Mouse (Mus musculus): ENCODE data around the gene Sla2. TPM values are rescaled to one million over a fixed set of nuclear protein-coding genes. Genes with fewer than 3 reads are reported as not detected.

Sla2 gene
- polyA plus RNA-seq, 1 experiment from 2014 or later, result 0.49 TPM

DNA sequence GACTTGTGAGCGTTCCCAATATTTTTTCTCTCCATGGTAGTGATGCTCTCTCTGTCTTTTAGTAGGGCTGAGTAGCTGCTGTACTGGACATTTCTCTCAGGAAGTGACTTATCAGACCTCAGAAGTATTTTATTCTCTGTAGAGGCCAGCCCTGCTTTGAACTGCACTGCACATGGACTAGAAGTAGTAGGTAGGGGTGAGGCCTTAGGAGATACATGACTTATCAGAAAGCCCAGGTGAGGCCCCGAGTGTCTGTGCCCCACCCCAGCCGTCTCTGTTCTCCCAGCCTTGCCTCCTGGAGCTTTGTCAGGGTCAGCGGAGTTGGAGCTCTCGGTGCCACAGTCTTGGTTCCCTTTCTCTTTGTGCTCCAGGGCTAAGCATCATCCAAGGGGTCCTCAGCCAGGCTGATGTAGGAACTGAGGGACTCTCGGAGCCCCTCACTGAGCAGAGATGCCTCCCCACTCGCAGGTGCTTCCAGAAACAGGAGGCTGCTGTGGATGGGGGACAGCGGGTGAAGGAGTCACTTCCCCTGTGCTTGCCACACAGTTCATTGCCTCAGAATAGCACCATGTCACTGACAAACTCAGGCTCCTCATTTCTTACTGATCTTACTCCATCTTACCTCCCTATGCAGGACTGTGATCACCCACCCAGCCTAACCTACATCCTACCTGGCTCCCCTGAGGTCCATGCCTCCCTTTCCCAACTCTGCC is 12.8 kb downstream of the Sla2 start:
- 86% methylated on average over 8 of the region's 8 CpGs for WGBS
- Histone ChIP-seq H3K36me3 (ENCODE audit: insufficient read depth, low read length) (peaks cover 20% of the 10 kb centered on the region; the same call in 1 of the 2 replicates), H3K4me3 (ENCODE audit: low read depth, low read length) (no peak overlapping the region), H3K9me3 (ENCODE audit: low read length) (no peaks in the 10 kb centered on the region), H3K4me2 (replicated peaks; ENCODE audit: low read depth, low read length) (no peak overlapping the region), H3K4me1 (ENCODE audit: insufficient read depth, low read depth, low read length) (0 out of 2 replicates have a peak, but pooled peaks cover 4% of the 10 kb centered on the region), H3K27ac (ENCODE audit: low read length) (no peak overlapping the region), H3K9ac (replicated peaks; ENCODE audit: low read depth) (no peak overlapping the region), H3K27me3 (replicated peaks; ENCODE audit: insufficient read depth, low read length) (no peaks in the 10 kb centered on the region)
- TF ChIP-seq EP300 (IDR thresholded peaks at IDR 0.05) (no peak), CTCF (IDR thresholded peaks at IDR 0.05) (no peak)
- DNase-seq (ENCODE audit: low spot score) (no peak), ATAC-seq (no peak)

DNA sequence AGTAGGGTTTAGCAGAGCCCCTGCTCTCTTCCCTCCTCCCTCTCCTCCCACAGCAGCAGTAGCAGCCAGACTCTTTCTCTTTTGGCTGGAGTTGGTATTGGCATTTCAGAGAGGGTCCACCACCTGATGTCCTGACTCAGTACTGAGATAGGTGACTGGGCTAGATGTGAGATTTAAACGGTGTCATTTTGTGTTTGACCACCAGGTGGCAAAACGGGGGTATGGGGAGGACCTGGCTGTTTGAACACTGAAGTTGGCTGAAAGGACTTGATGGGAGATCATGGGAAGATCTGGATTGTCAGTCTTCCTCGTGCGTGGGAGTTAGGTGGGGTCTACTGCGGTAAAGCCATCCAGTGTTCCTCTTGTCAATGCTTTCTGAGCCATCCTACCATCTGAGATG is 13.4 kb downstream of the Sla2 start:
- no peak overlapping the region for H3K9ac ChIP-seq (replicated peaks; ENCODE audit: low read depth)
- H3K36me3 ChIP-seq (ENCODE audit: insufficient read depth, low read length), result peaks cover 20% of the 10 kb centered on the region; the same call in 1 of the 2 replicates
- no peaks in the 10 kb centered on the region for H3K27me3 ChIP-seq (replicated peaks; ENCODE audit: insufficient read depth, low read length)
- WGBS, result 23% methylated on average over 5 of the region's 5 CpGs
- 0 out of 2 replicates have a peak, but pooled peaks cover 4% of the 10 kb centered on the region for H3K4me1 ChIP-seq (ENCODE audit: insufficient read depth, low read depth, low read length)
- no peaks in the 10 kb centered on the region for H3K9me3 ChIP-seq (ENCODE audit: low read length)
- TF ChIP-seq CTCF (IDR thresholded peaks at IDR 0.05) (peak; percentile 87), EP300 (IDR thresholded peaks at IDR 0.05) (no peak)
- peak; percentile 72 for DNase-seq (ENCODE audit: low spot score)
- H3K4me3 ChIP-seq (ENCODE audit: low read depth, low read length), result no peak overlapping the region
- no peak overlapping the region for H3K27ac ChIP-seq (ENCODE audit: low read length)
- no peak overlapping the region for H3K4me2 ChIP-seq (replicated peaks; ENCODE audit: low read depth, low read length)
- ATAC-seq, result peak; percentile 40; the same call in 1 of the 2 replicates

DNA sequence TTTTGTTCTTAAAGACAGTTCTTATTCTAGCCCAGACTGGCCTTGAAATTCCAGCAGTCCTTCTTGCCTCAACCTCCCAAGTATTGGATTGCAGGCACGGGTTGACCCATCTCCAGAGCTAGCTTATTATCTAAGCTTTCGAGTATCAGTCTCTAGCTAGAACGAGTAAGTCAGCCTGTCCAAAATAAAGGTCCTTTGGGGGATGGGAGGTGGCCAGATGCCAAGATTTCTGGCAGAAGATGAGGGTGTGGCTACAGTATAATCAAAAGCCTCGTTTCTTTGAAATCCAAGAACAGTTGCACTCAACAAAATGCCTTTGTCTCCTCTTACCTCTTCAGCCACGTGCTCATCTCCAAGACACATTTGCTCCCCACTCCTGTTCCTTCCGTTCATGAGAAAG is 16.5 kb downstream of the Sla2 start:
- 0 out of 2 replicates have a peak, but pooled peaks have one; percentile 31 for ATAC-seq
- H3K4me1 ChIP-seq (ENCODE audit: insufficient read depth, low read depth, low read length), result no peaks in the 10 kb centered on the region
- no peaks in the 10 kb centered on the region for H3K9me3 ChIP-seq (ENCODE audit: low read length)
- 15% methylated on average over 6 of the region's 6 CpGs for WGBS
- H3K27me3 ChIP-seq (replicated peaks; ENCODE audit: insufficient read depth, low read length), result no peaks in the 10 kb centered on the region
- no peak for TF ChIP-seq CTCF (IDR thresholded peaks at IDR 0.05)
- no peak for TF ChIP-seq EP300 (IDR thresholded peaks at IDR 0.05)
- peaks cover 25% of the 10 kb centered on the region; the same call in 1 of the 2 replicates for H3K36me3 ChIP-seq (ENCODE audit: insufficient read depth, low read length)
- no peak overlapping the region for H3K27ac ChIP-seq (ENCODE audit: low read length)
- no peak for DNase-seq (ENCODE audit: low spot score)
- no peak overlapping the region for H3K4me2 ChIP-seq (replicated peaks; ENCODE audit: low read depth, low read length)
- no peak overlapping the region for H3K9ac ChIP-seq (replicated peaks; ENCODE audit: low read depth)
- no peak overlapping the region for H3K4me3 ChIP-seq (ENCODE audit: low read depth, low read length)

DNA sequence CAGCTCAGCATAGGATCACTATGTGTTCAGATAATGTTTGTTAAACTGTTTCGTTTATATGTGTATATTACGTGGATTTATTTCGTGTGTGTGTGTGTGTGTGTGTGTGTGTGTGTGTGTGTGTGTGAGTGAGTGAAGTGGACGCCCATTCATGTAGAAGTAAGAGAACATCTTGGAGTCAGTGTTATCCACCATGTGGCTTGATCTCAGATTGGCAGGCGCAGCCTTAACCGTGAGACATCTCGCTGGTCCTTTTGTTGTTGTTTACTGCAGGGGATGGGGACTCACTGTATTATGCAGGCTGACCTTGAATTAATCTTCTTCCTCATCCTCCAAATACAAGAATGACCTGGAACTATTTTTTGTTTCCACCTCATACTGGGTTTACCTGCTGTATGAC is 17.4 kb downstream of the Sla2 start:
- H3K9me3 ChIP-seq (ENCODE audit: low read length), result no peaks in the 10 kb centered on the region
- H3K9ac ChIP-seq (replicated peaks; ENCODE audit: low read depth), result no peak overlapping the region
- DNase-seq (ENCODE audit: low spot score) (no peak), ATAC-seq (no peak)
- H3K27ac ChIP-seq (ENCODE audit: low read length), result no peak overlapping the region
- H3K4me3 ChIP-seq (ENCODE audit: low read depth, low read length), result no peak overlapping the region
- no peak for TF ChIP-seq CTCF (IDR thresholded peaks at IDR 0.05)
- no peak for TF ChIP-seq EP300 (IDR thresholded peaks at IDR 0.05)
- peaks cover 21% of the 10 kb centered on the region; the same call in 1 of the 2 replicates for H3K36me3 ChIP-seq (ENCODE audit: insufficient read depth, low read length)
- peaks cover 2% of the 10 kb centered on the region; the same call in 1 of the 2 replicates for H3K4me1 ChIP-seq (ENCODE audit: insufficient read depth, low read depth, low read length)
- WGBS, result 83% methylated on average over 7 of the region's 7 CpGs
- H3K27me3 ChIP-seq (replicated peaks; ENCODE audit: insufficient read depth, low read length), result no peaks in the 10 kb centered on the region
- no peak overlapping the region for H3K4me2 ChIP-seq (replicated peaks; ENCODE audit: low read depth, low read length)

DNA sequence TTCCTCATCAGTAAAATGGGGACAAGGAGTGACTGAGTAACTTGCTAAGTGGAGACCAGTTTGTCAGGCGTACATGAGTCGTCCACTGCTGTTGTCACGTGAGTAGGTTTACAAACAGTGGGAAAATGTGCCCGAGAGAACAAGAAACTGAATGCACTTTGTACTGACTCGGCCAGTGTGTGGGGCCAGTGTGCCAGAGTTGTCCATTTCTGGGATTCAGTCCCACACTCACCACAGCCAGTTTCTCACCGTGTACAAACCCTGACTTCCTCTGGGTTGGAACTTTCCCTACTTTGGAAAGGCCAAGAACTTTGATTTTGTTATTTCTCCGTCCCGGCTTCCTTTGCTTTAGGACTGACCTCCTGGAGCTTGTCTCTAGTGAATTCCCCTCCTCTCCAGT is 18.0 kb downstream of the Sla2 start:
- Histone ChIP-seq H3K4me3 (ENCODE audit: low read depth, low read length) (no peak overlapping the region), H3K9ac (replicated peaks; ENCODE audit: low read depth) (no peak overlapping the region), H3K9me3 (ENCODE audit: low read length) (no peaks in the 10 kb centered on the region), H3K4me2 (replicated peaks; ENCODE audit: low read depth, low read length) (no peak overlapping the region), H3K36me3 (ENCODE audit: insufficient read depth, low read length) (peaks cover 20% of the 10 kb centered on the region; the same call in 1 of the 2 replicates), H3K27me3 (replicated peaks; ENCODE audit: insufficient read depth, low read length) (no peaks in the 10 kb centered on the region), H3K4me1 (ENCODE audit: insufficient read depth, low read depth, low read length) (peaks cover 4% of the 10 kb centered on the region; the same call in 1 of the 2 replicates), H3K27ac (ENCODE audit: low read length) (no peak overlapping the region)
- DNase-seq (ENCODE audit: low spot score) (no peak), ATAC-seq (no peak)
- TF ChIP-seq EP300 (IDR thresholded peaks at IDR 0.05) (no peak), CTCF (IDR thresholded peaks at IDR 0.05) (peak; percentile 6; the same call in 1 of the 2 replicates)
- WGBS, result 53% methylated on average over 8 of the region's 8 CpGs

DNA sequence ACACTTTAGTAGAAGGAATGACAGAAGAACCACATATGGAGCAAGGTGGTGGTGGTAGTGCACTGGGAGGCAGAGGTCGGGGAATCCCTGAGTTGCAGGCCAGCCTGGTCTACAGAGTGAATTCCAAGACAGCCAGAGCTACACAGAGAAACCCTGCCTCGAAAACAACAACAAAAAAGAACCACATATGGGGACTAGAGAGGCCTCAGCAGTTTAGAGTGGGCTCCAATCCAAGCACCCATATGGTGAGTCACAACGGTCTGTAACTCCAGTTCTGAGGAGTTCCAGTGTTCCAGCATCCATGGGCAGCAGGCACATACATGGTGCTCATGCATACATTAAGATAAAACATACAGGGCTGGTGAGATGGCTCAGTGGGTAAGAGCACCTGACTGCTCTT is 22.5 kb downstream of the Sla2 start:
- Histone ChIP-seq H3K4me3 (ENCODE audit: low read depth, low read length) (peak overlapping the region; percentile 87; the same call in 1 of the 2 replicates), H3K27me3 (replicated peaks; ENCODE audit: insufficient read depth, low read length) (no peaks in the 10 kb centered on the region), H3K9me3 (ENCODE audit: low read length) (no peaks in the 10 kb centered on the region), H3K4me1 (ENCODE audit: insufficient read depth, low read depth, low read length) (peaks cover 11% of the 10 kb centered on the region; the same call in 1 of the 2 replicates), H3K9ac (replicated peaks; ENCODE audit: low read depth) (0 out of 2 replicates have a peak overlapping the region, but pooled peaks have one; percentile 90), H3K36me3 (ENCODE audit: insufficient read depth, low read length) (peaks cover 5% of the 10 kb centered on the region; the same call in 1 of the 2 replicates), H3K4me2 (replicated peaks; ENCODE audit: low read depth, low read length) (peak overlapping the region; percentile 69), H3K27ac (ENCODE audit: low read length) (peak overlapping the region; percentile 97)
- TF ChIP-seq EP300 (IDR thresholded peaks at IDR 0.05) (no peak), CTCF (IDR thresholded peaks at IDR 0.05) (no peak)
- WGBS, result 52% methylated on average over 3 of the region's 3 CpGs
- DNase-seq (ENCODE audit: low spot score) (peak; percentile 49), ATAC-seq (no peak)

Measured in lung, postnatal 0 days (tissue).